Mouse (Mus musculus) midbrain, embryonic 14.5 days (tissue): ENCODE measurements at regions not wholly inside any gene's neighbourhood (a gene's known extent, or its start where the extent isn't known, plus 50 kb on each side); places are given as distances from the start of the nearest gene placed in this dataset.

Experiments used
- ATAC-seq: fragments of 200-750 bp; cut with Nextera tagmentation; 2 replicates; pipeline ENCODE4 v1.8.0; 2017; ENCODE audit warnings: moderate number of reproducible peaks, moderate library complexity; ENCODE audit not compliant: low FRiP score, low TSS enrichment
- DNase-seq: peaks from one replicate; pipeline ENCODE4 v3.0.0-alpha.2; 2015
- H3K27ac ChIP-seq: fragments of 300-500 bp; sonication (generic); replicated peaks from 2 replicates; pipeline ENCODE4 v1.5.1; 2014; ENCODE audit warnings: mild to moderate bottlenecking, low read depth, low read length, moderate library complexity
- H3K27me3 ChIP-seq: fragments of 300-500 bp; sonication (generic); 2 replicates; pipeline ENCODE4 v1.6.1; 2014; ENCODE audit warnings: low read length, control low read depth, mixed read lengths; ENCODE audit not compliant: control insufficient read depth, insufficient read depth
- H3K36me3 ChIP-seq: fragments of 300-500 bp; sonication (generic); 2 replicates; pipeline ENCODE4 v1.6.1; 2014; ENCODE audit warnings: low read length, control low read depth; ENCODE audit not compliant: control insufficient read depth, insufficient read depth
- H3K4me1 ChIP-seq: fragments of 300-500 bp; sonication (generic); 2 replicates; pipeline ENCODE4 v1.6.1; 2014; ENCODE audit warnings: mild to moderate bottlenecking, antibody characterized with exemption, low read length, control low read depth; ENCODE audit not compliant: control insufficient read depth, insufficient read depth
- H3K4me2 ChIP-seq: fragments of 300-500 bp; sonication (generic); 2 replicates; pipeline ENCODE4 v1.6.1; 2014; ENCODE audit warnings: mild to moderate bottlenecking, low read length, moderate library complexity
- H3K4me3 ChIP-seq: fragments of 300-500 bp; sonication (generic); replicated peaks from 2 replicates; pipeline ENCODE4 v1.5.1; 2014; ENCODE audit warnings: low read depth, low read length
- H3K9ac ChIP-seq: fragments of 300-500 bp; sonication (generic); replicated peaks from 2 replicates; pipeline ENCODE4 v1.6.1; 2014; ENCODE audit warnings: mild to moderate bottlenecking, low read length, moderate library complexity
- H3K9me3 ChIP-seq: fragments of 300-500 bp; sonication (generic); 2 replicates; pipeline ENCODE4 v1.6.1; 2016; ENCODE audit warnings: low read length, control low read depth, mixed read lengths; ENCODE audit not compliant: control insufficient read depth
- WGBS: fragments of 180-500 bp; shearing (Covaris S2); extraction: QIAGEN DNeasy Blood & Tissue Kit; methylation state at CpG from one replicate; pipeline ENCODE4 v1.1.7; 2014; 5-methylcytosine and 5-hydroxymethylcytosine counted together

DNA sequence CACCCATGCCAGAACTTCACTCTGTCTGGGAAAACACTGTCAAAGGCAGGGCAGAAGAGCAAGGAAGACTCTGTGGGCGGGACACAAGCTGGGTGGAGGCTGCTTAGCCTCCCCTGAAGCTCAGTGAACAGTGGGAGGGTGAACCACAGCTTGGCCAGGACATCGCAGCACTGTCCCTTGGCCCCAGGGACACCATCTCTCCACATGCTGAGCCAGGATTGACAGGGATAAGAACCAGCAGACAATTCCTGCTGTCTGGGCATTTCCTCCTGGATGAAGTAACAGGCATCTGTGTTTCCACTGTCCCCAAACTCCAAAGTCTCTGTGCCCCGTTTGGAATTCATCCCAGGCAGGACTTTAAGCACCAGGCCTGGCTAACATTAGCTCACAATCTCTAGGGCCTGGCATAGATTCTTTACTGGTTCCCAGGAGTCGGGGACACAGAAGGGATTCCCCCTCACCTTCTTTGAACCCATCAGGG, 148.3 kb upstream of the Zmiz1 start:
- ATAC-seq = no peak
- WGBS = 61% methylated on average over 4 of the region's 4 CpGs
- no peaks in the 10 kb centered on the region for H3K27me3 ChIP-seq
- no peak overlapping the region for H3K27ac ChIP-seq
- peaks cover 18% of the 10 kb centered on the region for H3K4me1 ChIP-seq
- H3K4me2 ChIP-seq = no peak overlapping the region
- DNase-seq = no peak
- no peaks in the 10 kb centered on the region for H3K36me3 ChIP-seq
- H3K4me3 ChIP-seq = no peak overlapping the region
- H3K9me3 ChIP-seq = no peaks in the 10 kb centered on the region
- H3K9ac ChIP-seq = no peak overlapping the region

DNA sequence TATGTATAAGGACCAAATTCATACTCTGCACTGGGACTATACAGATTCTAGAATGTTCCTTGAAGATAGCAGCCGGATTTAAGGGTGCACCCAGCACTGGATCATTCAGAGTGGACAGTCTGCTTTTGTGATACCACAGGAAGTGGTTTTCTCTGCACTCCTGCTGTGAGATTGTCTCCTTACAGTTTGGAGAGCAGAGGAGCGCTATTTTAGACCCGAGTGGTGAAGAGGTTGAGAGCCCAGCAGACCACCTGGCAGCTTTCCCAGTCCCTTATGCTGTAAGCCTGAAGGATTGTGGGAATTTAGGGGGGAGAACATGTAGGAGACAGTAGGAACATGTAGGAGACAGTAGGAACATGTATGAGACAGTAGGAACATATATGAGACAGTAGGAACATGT, 147.5 kb upstream of the Zmiz1 start:
- H3K27ac ChIP-seq = peak overlapping the region; percentile 63
- H3K9me3 ChIP-seq = no peaks in the 10 kb centered on the region
- no peak overlapping the region for H3K9ac ChIP-seq
- 73% methylated on average over 3 of the region's 3 CpGs for WGBS
- peaks cover 18% of the 10 kb centered on the region for H3K4me1 ChIP-seq
- no peak for ATAC-seq
- H3K4me2 ChIP-seq = no peak overlapping the region
- DNase-seq = no peak
- H3K27me3 ChIP-seq = no peaks in the 10 kb centered on the region
- H3K36me3 ChIP-seq = no peaks in the 10 kb centered on the region
- no peak overlapping the region for H3K4me3 ChIP-seq

DNA sequence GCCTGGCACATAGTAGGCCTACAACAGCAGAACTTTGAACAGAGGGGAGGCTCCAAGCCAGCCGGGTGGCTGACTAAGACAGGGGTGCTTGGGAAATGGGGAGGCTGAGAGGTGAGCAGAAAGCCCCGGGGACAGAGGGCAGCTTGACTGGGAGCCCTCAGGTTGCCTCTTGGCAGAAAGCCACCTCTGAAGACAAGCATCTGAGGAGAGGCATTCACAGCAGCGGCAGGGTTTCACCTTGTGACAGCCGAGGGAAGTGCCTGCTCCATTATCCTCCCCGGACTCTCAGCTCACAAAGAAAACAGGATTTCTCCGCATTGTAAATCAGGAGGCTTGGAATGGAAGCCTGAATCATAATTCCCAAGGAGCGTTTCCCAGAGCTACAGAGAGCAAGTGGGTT, 146.8 kb upstream of the Zmiz1 start:
- DNase-seq (peak; percentile 72), ATAC-seq (no peak)
- peak overlapping the region; percentile 63 for H3K27ac ChIP-seq

DNA sequence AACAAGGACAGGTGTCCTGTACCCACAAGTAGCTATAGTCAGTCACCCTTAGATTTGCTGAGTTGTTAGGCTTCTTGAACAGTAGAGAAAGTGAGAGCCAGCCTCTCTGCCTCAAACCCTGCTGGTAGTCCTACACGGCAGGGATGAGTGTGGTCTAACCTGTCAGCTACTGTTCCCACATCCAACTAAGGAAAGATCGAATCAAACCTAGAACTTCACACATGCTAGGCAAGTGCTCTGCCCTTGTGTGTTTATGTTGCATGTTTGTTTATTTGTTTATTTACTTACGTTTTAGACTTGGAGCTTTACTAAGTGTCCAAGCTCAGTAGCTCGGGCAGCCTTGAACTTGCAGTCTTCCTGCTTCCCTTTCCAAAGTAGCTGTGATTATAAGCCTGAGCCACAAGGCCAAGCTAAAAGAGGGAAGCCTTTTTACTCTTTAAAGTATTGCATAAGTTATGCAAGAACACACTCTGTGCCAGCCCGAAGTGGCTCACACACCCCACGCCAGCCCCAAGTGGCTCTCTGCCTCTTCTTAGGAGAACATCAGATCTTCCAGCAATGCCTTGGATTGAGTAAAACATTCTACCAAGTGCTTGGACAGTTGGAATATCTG, 146.1 kb upstream of the Zmiz1 start:
- no peaks in the 10 kb centered on the region for H3K9me3 ChIP-seq
- H3K27ac ChIP-seq = peak overlapping the region; percentile 63
- WGBS = 86% methylated on average over 6 of the region's 6 CpGs
- peaks cover 31% of the 10 kb centered on the region for H3K4me1 ChIP-seq
- DNase-seq (no peak), ATAC-seq (no peak)
- H3K36me3 ChIP-seq = no peaks in the 10 kb centered on the region
- H3K4me3 ChIP-seq = no peak overlapping the region
- H3K4me2 ChIP-seq = no peak overlapping the region
- no peak overlapping the region for H3K9ac ChIP-seq
- no peaks in the 10 kb centered on the region for H3K27me3 ChIP-seq

More for the DNA sequence above, 146.8 kb upstream of the Zmiz1 start:
- 12% methylated on average over 7 of the region's 7 CpGs for WGBS
- H3K9me3 ChIP-seq = no peaks in the 10 kb centered on the region
- no peaks in the 10 kb centered on the region for H3K27me3 ChIP-seq
- no peak overlapping the region for H3K4me2 ChIP-seq
- H3K9ac ChIP-seq = no peak overlapping the region
- H3K36me3 ChIP-seq = no peaks in the 10 kb centered on the region
- peaks cover 25% of the 10 kb centered on the region for H3K4me1 ChIP-seq
- no peak overlapping the region for H3K4me3 ChIP-seq

DNA sequence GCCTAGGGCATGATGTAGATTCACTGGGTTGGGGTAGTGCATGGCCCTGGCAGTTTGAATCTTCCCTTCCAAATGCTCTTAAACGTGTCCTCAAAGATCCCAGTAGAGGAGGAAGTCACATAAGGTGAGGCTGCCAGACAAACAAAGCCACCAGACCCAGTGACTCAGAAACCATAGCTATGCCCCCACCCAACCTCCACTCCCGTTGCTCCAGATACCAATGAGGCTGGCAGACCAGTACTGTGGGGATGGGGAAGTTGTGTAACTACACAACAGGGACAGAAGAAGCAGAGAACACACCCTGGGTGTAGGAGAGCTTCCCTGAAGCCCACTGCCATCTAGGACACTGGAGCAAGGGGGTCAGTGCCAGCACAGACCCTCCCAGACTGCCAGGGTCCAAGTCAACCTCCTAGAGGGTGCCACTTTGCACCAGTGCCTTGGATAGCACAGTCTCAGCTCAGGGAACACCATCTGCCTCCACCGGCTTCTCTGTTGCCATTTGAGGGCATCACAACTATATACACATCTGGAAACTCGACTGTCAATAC, 145.2 kb upstream of the Zmiz1 start:
- Histone ChIP-seq H3K9ac (no peak overlapping the region), H3K4me3 (no peak overlapping the region), H3K27ac (no peak overlapping the region), H3K27me3 (no peaks in the 10 kb centered on the region), H3K4me2 (no peak overlapping the region), H3K36me3 (no peaks in the 10 kb centered on the region), H3K4me1 (peaks cover 40% of the 10 kb centered on the region), H3K9me3 (no peaks in the 10 kb centered on the region)
- DNase-seq (no peak), ATAC-seq (no peak)
- WGBS = 87% methylated on average over 4 of the region's 4 CpGs

DNA sequence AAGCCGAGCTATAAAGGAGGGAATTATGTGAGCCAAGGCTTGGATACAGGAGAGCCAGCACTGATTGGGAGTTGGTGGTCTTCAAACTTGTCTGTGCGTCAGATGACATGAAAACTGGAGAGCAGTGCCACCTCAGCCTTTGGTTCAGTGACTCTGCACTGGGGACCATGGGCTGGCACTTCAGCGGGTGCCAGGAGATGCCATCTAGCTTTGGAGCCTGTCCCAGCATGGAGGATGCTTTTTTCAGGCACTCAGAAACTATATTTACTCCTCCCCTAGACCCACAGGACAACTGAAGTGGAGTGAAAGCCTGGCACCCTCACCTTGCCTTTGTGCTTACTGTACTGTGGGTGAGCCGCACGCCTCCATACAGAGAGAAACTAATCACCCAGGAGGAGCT, 142.5 kb upstream of the Zmiz1 start:
- Histone ChIP-seq H3K36me3 (no peaks in the 10 kb centered on the region), H3K27me3 (no peaks in the 10 kb centered on the region), H3K4me1 (peaks cover 40% of the 10 kb centered on the region), H3K9me3 (no peaks in the 10 kb centered on the region), H3K4me3 (no peak overlapping the region), H3K9ac (no peak overlapping the region), H3K4me2 (no peak overlapping the region), H3K27ac (peak overlapping the region; percentile 94)
- ATAC-seq (no peak), DNase-seq (no peak)
- 93% methylated on average over 5 of the region's 5 CpGs for WGBS

DNA sequence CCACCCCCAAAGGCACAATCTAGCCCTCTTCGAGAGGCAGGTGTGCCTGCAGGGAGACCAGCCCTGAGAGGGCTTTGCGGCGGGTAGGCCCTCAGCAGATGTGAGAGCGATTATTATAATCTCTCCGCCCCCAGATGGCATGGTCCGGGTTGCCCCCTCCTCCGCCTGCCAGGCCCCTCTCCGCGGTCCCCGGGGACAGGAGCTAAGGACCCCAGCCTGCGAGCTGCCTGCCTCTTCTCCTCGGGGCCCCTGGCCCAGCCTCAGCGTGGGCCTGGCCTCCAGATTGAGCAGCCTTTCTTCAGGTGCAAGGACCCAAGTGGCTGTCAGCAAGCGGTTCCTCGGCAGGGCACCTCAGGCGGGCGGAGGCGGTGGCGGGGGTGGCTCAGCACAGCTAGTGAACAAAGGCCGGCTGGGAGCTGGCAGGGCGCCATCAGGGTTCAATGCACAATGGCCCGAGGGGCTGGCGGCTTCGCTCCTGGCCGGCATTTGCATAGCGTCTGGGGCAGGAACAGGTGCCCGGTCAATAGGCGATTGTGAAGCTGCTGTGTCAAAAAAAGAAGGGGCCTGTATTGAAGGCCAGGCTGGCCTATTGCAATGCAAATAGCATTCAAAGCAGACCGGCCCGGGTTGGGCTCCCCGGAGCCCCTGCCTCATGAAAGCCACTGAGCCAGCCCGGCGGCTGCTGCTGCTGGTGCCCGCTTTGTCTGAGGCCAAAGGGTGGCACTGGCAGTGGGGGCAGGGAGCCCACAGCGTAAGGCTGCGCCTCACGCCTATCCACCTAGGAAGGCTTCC, 141.1 kb upstream of the Zmiz1 start:
- WGBS = under 1% methylated on average over 37 of the region's 37 CpGs
- Histone ChIP-seq H3K27me3 (no peaks in the 10 kb centered on the region), H3K4me1 (peaks cover 35% of the 10 kb centered on the region), H3K9me3 (no peaks in the 10 kb centered on the region), H3K27ac (peak overlapping the region; percentile 94), H3K36me3 (no peaks in the 10 kb centered on the region), H3K4me3 (no peak overlapping the region), H3K9ac (peak overlapping the region; percentile 40), H3K4me2 (peak overlapping the region; percentile 41)
- peak; percentile 89 for ATAC-seq
- DNase-seq = peak; percentile 95

DNA sequence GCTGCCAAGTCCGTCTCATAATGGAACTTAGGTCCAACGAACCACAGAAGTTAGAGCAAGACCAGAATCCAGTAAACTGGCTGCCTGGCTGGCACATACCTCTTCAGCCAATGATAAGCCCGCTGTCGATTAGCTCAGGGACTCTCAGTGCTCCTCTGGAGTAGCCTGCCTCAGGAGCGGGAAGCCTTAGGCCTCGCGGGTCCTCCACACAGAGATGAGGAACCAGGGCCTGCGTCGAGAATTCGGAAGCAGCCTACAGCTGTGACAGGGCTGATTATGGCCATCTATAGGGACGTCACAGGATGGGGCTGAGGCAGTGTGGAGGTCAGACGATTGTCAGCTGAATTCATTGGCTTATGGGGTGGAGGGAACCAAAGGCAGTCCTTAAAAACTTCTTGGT, 140.1 kb upstream of the Zmiz1 start:
- H3K4me1 ChIP-seq = peaks cover 44% of the 10 kb centered on the region
- H3K9me3 ChIP-seq = no peaks in the 10 kb centered on the region
- H3K9ac ChIP-seq = no peak overlapping the region
- H3K36me3 ChIP-seq = no peaks in the 10 kb centered on the region
- no peaks in the 10 kb centered on the region for H3K27me3 ChIP-seq
- no peak overlapping the region for H3K4me3 ChIP-seq
- ATAC-seq = no peak
- 26% methylated on average over 12 of the region's 12 CpGs for WGBS
- H3K27ac ChIP-seq = peak overlapping the region; percentile 94
- H3K4me2 ChIP-seq = no peak overlapping the region
- peak; percentile 46 for DNase-seq
